Mouse (Mus musculus) stomach, embryonic 15.5 days (tissue): Measurements from ENCODE around the gene Gm20518. TPM values are rescaled to one million over a fixed set of nuclear protein-coding genes. Genes with fewer than 3 reads are reported as not detected.

Source experiments
- ATAC-seq: fragments of 200-750 bp; cut with Nextera tagmentation; 2 replicates; pipeline ENCODE4 v1.8.0; 2017; ENCODE audit warnings: low read depth, moderate number of reproducible peaks, moderate TSS enrichment; ENCODE audit not compliant: insufficient read depth, low FRiP score
- H3K27ac ChIP-seq: fragments of 300-500 bp; sonication (generic); 2 replicates; pipeline ENCODE4 v1.5.1; 2015; ENCODE audit warnings: mild to moderate bottlenecking, inconsistent platforms
- H3K27me3 ChIP-seq: fragments of 300-500 bp; sonication (generic); replicated peaks from 2 replicates; pipeline ENCODE4 v1.6.1; 2015; ENCODE audit warnings: inconsistent platforms
- H3K36me3 ChIP-seq: fragments of 300-500 bp; sonication (generic); 2 replicates; pipeline ENCODE4 v1.6.1; 2015; ENCODE audit warnings: inconsistent platforms
- H3K4me1 ChIP-seq: fragments of 300-500 bp; sonication (generic); 2 replicates; pipeline ENCODE4 v1.6.1; 2015; ENCODE audit warnings: inconsistent platforms
- H3K4me2 ChIP-seq: fragments of 300-500 bp; sonication (generic); 2 replicates; pipeline ENCODE4 v1.6.1; 2015; ENCODE audit warnings: mild to moderate bottlenecking, inconsistent platforms
- H3K4me3 ChIP-seq: fragments of 300-500 bp; sonication (generic); replicated peaks from 2 replicates; pipeline ENCODE4 v1.5.1; 2015; ENCODE audit warnings: inconsistent platforms
- H3K9ac ChIP-seq: fragments of 300-500 bp; sonication (generic); 2 replicates; pipeline ENCODE4 v1.6.1; 2015; ENCODE audit warnings: inconsistent platforms
- H3K9me3 ChIP-seq: fragments of 300-500 bp; sonication (generic); 2 replicates; pipeline ENCODE4 v1.6.1; 2016; ENCODE audit warnings: inconsistent platforms
- WGBS: fragments of 180-500 bp; shearing (Covaris S2); methylation state at CpG from one replicate; pipeline ENCODE4 v1.1.7; 2015; 5-methylcytosine and 5-hydroxymethylcytosine counted together
- polyA plus RNA-seq: library from polyadenylated mRNA; unstranded; fragments of >200 nt; fragmentation: Nextera tagmentation; extraction: Ambion mirVana; gene quantifications from 2 replicates; pipeline ENCODE4 v1.2.1, GENCODE M21; 2015

Gene Gm20518
- polyA plus RNA-seq, 1 experiment from 2014 or later = 0.26 TPM

GRCm38 (mm10) chr16:17802839-17803674 lies 88.4 kb downstream of the Gm20518 start:
- Histone ChIP-seq H3K4me1 (peaks cover 79% of the 10 kb centered on the region), H3K27ac (no peak overlapping the region), H3K36me3 (peaks cover 10% of the 10 kb centered on the region), H3K27me3 (peaks cover 65% of the 10 kb centered on the region), H3K9ac (no peak overlapping the region), H3K4me3 (peak overlapping the region; percentile 31), H3K4me2 (peak overlapping the region; percentile 54), H3K9me3 (no peaks in the 10 kb centered on the region)
- ATAC-seq = no peak
- 32% methylated on average over 83 of the region's 83 CpGs for WGBS

- no peaks in the 10 kb centered on the region for H3K9me3 ChIP-seq
- H3K36me3 ChIP-seq = peaks cover 10% of the 10 kb centered on the region
- peak overlapping the region; percentile 54 for H3K4me2 ChIP-seq
- ATAC-seq = no peak
- no peak overlapping the region for H3K9ac ChIP-seq
- H3K4me3 ChIP-seq = peak overlapping the region; percentile 31
- 39% methylated on average over 18 of the region's 18 CpGs for WGBS
- peaks cover 69% of the 10 kb centered on the region for H3K27me3 ChIP-seq
- no peak overlapping the region for H3K27ac ChIP-seq
- H3K4me1 ChIP-seq = peaks cover 79% of the 10 kb centered on the region
Measured at GRCm38 (mm10) chr16:17802456-17802838, 89.0 kb downstream of the Gm20518 start.

DNA sequence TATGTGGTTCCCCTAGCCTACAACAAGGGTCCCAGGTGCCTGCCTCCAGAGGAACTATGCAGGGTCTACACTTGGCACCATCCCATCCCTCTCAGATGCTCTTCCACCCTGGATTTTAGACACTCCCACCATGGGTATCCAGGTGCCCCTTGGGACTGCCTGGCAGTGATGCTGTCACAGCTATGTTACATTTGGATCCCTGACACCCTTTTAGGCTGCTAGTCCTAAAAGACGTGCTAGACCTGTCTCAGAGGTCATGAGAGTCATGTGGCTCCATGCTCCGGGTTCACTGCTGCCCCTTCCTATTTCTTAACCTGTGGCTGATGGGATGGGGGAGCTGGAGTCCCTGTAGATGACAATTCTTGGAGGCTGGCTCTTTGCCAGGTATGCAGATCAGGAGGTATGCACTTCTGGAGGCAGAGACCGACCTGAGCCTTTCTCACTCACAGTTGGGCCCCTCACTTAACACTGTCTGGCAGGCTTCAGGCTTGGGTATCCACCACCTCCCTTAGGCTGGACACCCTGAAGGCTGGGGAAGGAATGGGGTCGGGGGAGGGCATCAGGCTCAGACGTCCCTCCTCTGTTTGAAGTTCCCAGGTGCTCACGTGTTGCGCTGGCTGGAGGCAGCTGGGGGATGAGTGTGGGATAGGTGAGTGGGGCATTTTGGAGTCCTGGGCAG lies 89.6 kb downstream of the Gm20518 start:
- Histone ChIP-seq H3K36me3 (peaks cover 10% of the 10 kb centered on the region), H3K27ac (no peak overlapping the region), H3K27me3 (peaks cover 72% of the 10 kb centered on the region), H3K9ac (no peak overlapping the region), H3K4me3 (no peak overlapping the region), H3K4me2 (no peak overlapping the region), H3K4me1 (peaks cover 77% of the 10 kb centered on the region), H3K9me3 (no peaks in the 10 kb centered on the region)
- ATAC-seq = no peak
- 22% methylated on average over 7 of the region's 7 CpGs for WGBS

- Histone ChIP-seq H3K4me1 (peaks cover 61% of the 10 kb centered on the region), H3K27me3 (peaks cover 58% of the 10 kb centered on the region), H3K36me3 (peaks cover 7% of the 10 kb centered on the region), H3K9ac (no peak overlapping the region), H3K9me3 (no peaks in the 10 kb centered on the region), H3K27ac (no peak overlapping the region), H3K4me2 (peak overlapping the region; percentile 77), H3K4me3 (peak overlapping the region; percentile 67)
- no peak for ATAC-seq
Measured at GRCm38 (mm10) chr16:17799584-17799983, 91.9 kb downstream of the Gm20518 start.

- H3K36me3 ChIP-seq = peaks cover 8% of the 10 kb centered on the region
- peak overlapping the region; percentile 95 for H3K27ac ChIP-seq
- H3K4me2 ChIP-seq = peak overlapping the region; percentile 77
- peaks cover 47% of the 10 kb centered on the region for H3K27me3 ChIP-seq
- ATAC-seq = peak; percentile 65
- peak overlapping the region; percentile 67 for H3K4me3 ChIP-seq
- peak overlapping the region; percentile 74 for H3K9ac ChIP-seq
- no peaks in the 10 kb centered on the region for H3K9me3 ChIP-seq
- H3K4me1 ChIP-seq = peaks cover 52% of the 10 kb centered on the region
- WGBS = 4% methylated on average over 42 of the region's 45 CpGs
Measured at GRCm38 (mm10) chr16:17798321-17799180, 92.9 kb downstream of the Gm20518 start.

- 5% methylated on average over 29 of the region's 29 CpGs for WGBS
- Histone ChIP-seq H3K4me1 (peaks cover 45% of the 10 kb centered on the region), H3K27ac (peak overlapping the region; percentile 95), H3K36me3 (0 out of 2 replicates have a peak, but pooled peaks cover 7% of the 10 kb centered on the region), H3K4me2 (peak overlapping the region; percentile 77), H3K9me3 (no peaks in the 10 kb centered on the region), H3K9ac (peak overlapping the region; percentile 74), H3K27me3 (peaks cover 41% of the 10 kb centered on the region), H3K4me3 (peak overlapping the region; percentile 67)
- ATAC-seq = 0 out of 2 replicates have a peak, but pooled peaks have one; percentile 3
Measured at GRCm38 (mm10) chr16:17797812-17798311, 93.6 kb downstream of the Gm20518 start.

- 2% methylated on average over 79 of the region's 81 CpGs for WGBS
- ATAC-seq = peak; percentile 65
- Histone ChIP-seq H3K4me3 (peak within 1 kb of the TSS; percentile 67), H3K27ac (peak within 1 kb of the TSS; percentile 95), H3K4me2 (peak within 1 kb of the TSS; percentile 77), H3K27me3 (peaks cover 34% of the 10 kb centered on the region), H3K9me3 (no peaks in the 10 kb centered on the region), H3K4me1 (peaks cover 38% of the 10 kb centered on the region), H3K9ac (peak within 1 kb of the TSS; percentile 74), H3K36me3 (peaks cover 13% of the 10 kb centered on the region; the same call in 1 of the 2 replicates)
Measured at GRCm38 (mm10) chr16:17796971-17797811, 94.3 kb downstream of the Gm20518 start, which contains the start of gene Scarf2. TSS of gene Scarf2 (plus strand) at chr16:17797282.

DNA sequence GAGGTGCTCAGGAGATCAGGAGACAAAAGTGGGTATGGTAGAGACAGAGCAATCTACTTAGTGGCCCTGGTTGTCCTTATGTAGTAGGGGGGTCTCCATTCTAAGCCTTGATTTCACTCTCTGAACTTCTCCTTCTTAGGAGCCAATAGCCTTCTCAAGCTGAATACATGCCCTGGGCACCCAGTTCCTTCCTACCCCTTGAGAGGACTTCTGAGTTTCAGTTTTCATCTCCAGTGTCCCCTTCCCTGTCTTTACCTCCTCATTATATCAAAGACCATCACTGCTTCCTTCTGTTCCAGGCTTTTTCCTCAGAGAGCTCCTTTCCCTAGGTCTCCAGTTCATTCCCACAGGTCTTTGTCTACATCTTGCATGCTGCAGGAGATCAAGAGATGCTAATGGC lies 95.0 kb downstream of the Gm20518 start:
- Histone ChIP-seq H3K4me3 (peak overlapping the region; percentile 67), H3K4me1 (peaks cover 32% of the 10 kb centered on the region), H3K27ac (peak overlapping the region; percentile 95), H3K27me3 (peaks cover 28% of the 10 kb centered on the region), H3K36me3 (peaks cover 19% of the 10 kb centered on the region; the same call in 1 of the 2 replicates), H3K4me2 (peak overlapping the region; percentile 77), H3K9me3 (no peaks in the 10 kb centered on the region), H3K9ac (peak overlapping the region; percentile 74; the same call in 1 of the 2 replicates)
- ATAC-seq = no peak

- no peak; the same call in 1 of the 2 replicates for ATAC-seq
Measured at GRCm38 (mm10) chr16:17795643-17796042, 95.8 kb downstream of the Gm20518 start.

DNA sequence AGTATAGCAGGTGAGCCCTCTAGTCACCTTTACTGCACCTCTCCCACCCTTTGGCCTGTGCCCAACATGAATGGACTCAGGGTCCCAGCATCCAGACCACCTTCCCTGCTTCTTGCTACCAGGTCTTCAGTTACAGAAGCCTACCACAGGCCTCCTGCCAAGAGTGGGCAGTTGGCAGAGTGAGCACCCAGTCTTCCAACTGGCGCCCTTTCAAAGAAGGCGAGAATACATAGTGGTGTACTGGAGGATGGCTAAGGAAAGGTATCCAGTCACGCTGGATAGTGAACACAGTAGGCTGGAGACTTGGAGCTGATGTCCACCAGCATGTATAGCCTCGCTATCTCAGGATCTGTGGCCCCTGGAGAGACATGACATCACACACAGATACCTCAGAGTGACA lies 97.4 kb downstream of the Gm20518 start:
- peaks cover 13% of the 10 kb centered on the region for H3K27me3 ChIP-seq
- H3K4me2 ChIP-seq = no peak overlapping the region
- 86% methylated on average over 4 of the region's 4 CpGs for WGBS
- no peak overlapping the region for H3K4me3 ChIP-seq
- peaks cover 27% of the 10 kb centered on the region; the same call in 1 of the 2 replicates for H3K36me3 ChIP-seq
- H3K9ac ChIP-seq = no peak overlapping the region
- no peak overlapping the region for H3K27ac ChIP-seq
- H3K9me3 ChIP-seq = no peaks in the 10 kb centered on the region
- peaks cover 14% of the 10 kb centered on the region for H3K4me1 ChIP-seq
- ATAC-seq = no peak

More at GRCm38 (mm10) chr16:17795643-17796042, 95.8 kb downstream of the Gm20518 start:
- H3K27me3 ChIP-seq = peaks cover 21% of the 10 kb centered on the region
- H3K4me2 ChIP-seq = no peak overlapping the region
- H3K36me3 ChIP-seq = peaks cover 21% of the 10 kb centered on the region; the same call in 1 of the 2 replicates
- WGBS = 65% methylated on average over 5 of the region's 5 CpGs
- H3K27ac ChIP-seq = no peak overlapping the region
- no peaks in the 10 kb centered on the region for H3K9me3 ChIP-seq
- peaks cover 24% of the 10 kb centered on the region for H3K4me1 ChIP-seq
- H3K9ac ChIP-seq = no peak overlapping the region
- no peak overlapping the region for H3K4me3 ChIP-seq
